Mouse (Mus musculus): ENCODE measurements around the gene Adgrg1.

GRCm38 (mm10) chr8:94990598-94991453 is 16.3 kb downstream of the Adgrg1 start:
- no peak for TF ChIP-seq POLR2A (IDR thresholded peaks at IDR 0.05; ENCODE audit: borderline replicate concordance, low read depth, low read length)
- no peak for TF ChIP-seq CTCF (IDR thresholded peaks at IDR 0.05; ENCODE audit: low read depth, low read length)

Measured in bone marrow macrophage, adult 2 months (primary cell).